Mouse (Mus musculus) adrenal gland (tissue): ENCODE measurements around the gene Lhx2.

Experiments
- intact Hi-C: fragments of 180-260 bp; cut with DNase I; formaldehyde crosslinking; loops from one replicate; pipeline ENCODE4 v1.15.1; 2025
- long read RNA-seq, 2 experiments: library from polyadenylated mRNA; unstranded; transcript quantifications; one replicate each; pipeline ENCODE4 v2.0.0; 2020; ENCODE audit warnings: borderline replicate concordance in 1 of 2; ENCODE audit not compliant: insufficient replicate concordance in 1 of 2

Gene Lhx2
- long read RNA-seq, experiment 1, result 0 reads
- long read RNA-seq, experiment 2, result 0 reads

- intact Hi-C loops, result no loop called here
These were observed at the start of gene Lhx2 for GRCm38 (mm10) chr2:38338990-38339909. Lhx2 (plus strand) TSS chr2:38339281.

DNA sequence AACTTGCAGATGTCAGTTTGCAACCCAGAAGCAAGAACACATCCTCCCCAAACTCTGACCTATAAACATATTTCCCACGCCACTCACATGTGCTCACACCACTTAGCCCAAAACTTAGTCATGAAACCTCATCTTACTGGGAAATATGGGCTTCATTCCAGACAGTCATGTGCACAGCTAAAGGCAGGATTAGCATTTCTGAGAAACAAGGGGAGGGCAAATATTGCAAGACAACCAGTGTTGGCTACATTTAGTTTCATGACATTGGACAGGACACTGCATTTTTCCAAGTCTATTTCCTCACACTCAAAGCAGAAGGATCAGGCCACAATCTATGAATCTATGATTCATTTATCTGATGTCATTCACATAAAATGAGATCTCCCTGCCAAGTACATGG is 47.6 kb upstream of the Lhx2 start:
- intact Hi-C loops, result no loop called here

DNA sequence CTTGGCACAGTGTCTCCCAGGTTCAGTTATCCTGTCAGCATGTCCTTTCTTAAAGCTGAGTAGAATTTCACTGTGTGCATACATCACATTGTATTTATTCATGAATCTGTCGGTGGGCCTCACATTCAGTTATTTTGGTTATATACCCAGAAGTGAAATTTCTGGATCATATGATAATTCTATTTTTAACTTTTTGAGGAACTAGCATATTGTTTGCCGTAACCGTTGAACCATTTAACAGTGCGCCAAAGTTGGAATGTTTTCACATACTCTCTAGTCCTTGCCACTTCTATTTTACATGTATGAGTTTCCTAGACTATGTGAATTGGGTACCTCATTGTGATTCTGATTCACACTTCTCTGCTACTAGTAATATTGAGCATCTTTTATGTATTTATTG is 43.1 kb upstream of the Lhx2 start:
- intact Hi-C loops, result no loop called here

- intact Hi-C loops, result no loop called here
These were observed 38.1 kb upstream of the Lhx2 start for GRCm38 (mm10) chr2:38300941-38301340.

DNA sequence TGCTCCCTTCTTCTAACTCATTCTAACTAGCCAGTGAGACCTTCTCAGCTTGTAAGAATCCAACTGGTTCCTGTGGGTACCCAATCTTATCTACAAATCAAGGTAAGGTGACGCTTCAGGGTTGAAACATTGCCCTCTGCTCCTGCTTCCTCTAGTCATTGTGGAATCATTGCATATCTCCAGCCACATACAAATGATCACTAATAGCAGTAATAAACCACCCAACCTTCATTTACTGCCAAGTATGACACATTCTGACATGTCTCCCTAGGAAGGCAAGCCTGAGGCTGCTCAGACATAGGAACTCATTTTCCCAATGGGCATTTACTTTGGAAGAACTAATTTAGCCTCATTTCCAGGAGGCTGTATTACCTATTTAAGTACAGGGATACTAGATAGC is 33.9 kb upstream of the Lhx2 start:
- intact Hi-C loops, result no loop called here

GRCm38 (mm10) chr2:38312921-38313320 is 26.2 kb upstream of the Lhx2 start:
- intact Hi-C loops, result no loop called here

- intact Hi-C loops, result no loop called here
These were observed 25.7 kb upstream of the Lhx2 start for GRCm38 (mm10) chr2:38313399-38313798.

- intact Hi-C loops, result no loop called here
These were observed 20.0 kb upstream of the Lhx2 start for GRCm38 (mm10) chr2:38319086-38319485.

GRCm38 (mm10) chr2:38320911-38321310 is 18.2 kb upstream of the Lhx2 start:
- intact Hi-C loops, result no loop called here

DNA sequence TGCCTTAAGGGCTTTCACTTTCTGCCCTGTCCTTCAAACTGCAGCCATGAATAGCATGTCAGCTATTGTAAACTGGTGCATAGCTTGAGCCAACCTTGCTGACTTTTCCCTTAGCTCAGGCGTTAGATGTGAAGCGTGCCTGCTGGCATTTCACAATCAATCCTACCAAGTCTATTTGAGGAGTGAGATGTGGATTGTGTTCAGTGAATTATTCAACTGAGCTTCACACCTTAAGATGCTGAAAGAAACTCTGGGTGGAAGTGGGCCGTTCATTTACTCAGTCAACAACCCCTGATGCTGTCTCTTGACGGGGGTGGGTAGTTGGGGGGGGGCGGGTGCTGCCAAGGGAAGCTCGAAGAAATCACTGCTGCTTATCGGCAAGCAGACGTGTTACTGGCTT is 15.7 kb upstream of the Lhx2 start:
- intact Hi-C loops, result no loop called here

DNA sequence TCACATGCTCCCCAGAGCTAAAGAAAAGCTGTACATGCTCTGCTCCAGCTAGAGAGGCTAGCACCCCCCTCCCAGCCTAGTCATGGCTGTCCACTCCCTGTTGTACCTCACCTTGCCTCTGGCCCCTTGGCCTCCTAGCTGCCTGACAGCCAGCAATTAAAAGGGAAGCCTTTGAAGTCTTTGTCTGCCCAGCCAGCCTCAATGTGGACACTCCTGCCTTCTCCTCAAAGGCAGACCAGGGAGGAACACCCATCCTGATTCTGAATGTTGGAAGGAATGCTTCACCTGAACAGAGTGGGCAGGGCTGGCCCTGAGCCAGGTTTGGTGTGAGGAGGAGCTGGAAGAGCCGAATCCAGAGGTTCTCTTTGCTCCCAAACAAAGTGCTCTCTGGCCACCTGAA is 12.4 kb upstream of the Lhx2 start:
- intact Hi-C loops, result no loop called here

- intact Hi-C loops, result no loop called here
These were observed 5.4 kb upstream of the Lhx2 start for GRCm38 (mm10) chr2:38333586-38334119.

- intact Hi-C loops, result no loop called here
These were observed 2.5 kb upstream of the Lhx2 start for GRCm38 (mm10) chr2:38336606-38337005.

- intact Hi-C loops, result no loop called here
These were observed 1.9 kb upstream of the Lhx2 start for GRCm38 (mm10) chr2:38337091-38337640.

- intact Hi-C loops, result no loop called here
These were observed 1.4 kb upstream of the Lhx2 start for GRCm38 (mm10) chr2:38337681-38338080.

DNA sequence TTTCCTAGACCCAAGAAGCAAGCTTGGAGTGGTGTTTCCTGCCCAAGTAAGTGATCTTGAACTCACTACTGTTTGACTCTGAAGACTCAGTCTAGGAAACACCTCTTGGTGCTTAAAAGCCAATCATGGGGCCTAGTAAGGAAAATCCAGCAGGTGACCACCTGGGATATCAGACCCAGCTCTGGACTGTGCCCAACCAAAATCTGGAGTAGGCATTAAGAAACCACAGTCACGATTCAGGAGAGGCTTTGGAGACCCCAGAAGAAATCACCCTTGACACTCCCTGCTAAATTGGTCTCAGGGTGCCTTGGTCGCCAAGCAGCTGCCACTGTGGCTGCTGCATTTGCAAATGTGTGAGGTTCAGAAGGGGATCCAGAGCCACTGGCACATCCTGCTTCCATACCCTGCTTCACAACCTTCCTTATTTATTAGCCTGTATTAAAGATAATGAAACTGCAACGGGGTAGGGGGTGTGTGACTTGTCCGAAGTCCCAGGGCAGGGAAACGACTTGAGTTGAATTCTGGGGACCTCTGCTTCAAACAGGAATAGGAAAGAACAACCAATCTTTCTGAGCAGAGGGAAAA is 641 bp upstream of the Lhx2 start:
- intact Hi-C loops, result no loop called here

DNA sequence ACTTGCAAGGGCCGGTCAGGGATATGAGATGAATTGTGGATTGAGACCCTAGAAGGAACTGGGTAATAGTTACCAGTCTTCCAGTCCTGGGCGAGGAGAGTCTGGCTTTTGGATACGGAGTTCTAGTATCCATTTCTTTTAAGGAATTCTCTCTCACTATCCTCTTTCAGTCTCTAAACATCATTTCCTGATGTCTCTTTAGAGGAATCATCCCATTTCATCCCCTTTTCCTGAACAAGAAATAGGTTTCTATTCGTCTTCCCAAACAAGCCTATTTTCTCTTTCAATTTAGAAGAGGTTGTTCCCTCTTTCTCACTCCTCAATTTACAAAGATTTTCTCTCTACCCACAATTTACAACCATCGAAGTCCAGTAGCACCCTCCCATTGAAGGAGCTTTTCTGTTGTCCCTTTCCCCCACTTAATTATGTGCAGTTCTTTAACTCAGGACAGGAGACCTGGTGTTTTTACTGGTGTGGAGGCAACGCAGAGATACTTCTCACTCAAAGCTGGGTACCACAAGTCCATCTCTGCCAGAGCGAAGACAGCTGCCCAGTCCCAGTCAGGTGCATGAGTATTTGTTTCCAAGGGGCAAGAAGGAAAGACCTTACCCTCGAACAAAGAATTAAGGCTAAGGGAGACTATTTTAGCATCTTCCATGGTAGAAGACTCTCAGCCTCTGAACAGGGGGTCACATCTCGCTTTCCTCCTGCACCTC is 987 bp downstream of the Lhx2 start:
- intact Hi-C loops, result no loop called here

GRCm38 (mm10) chr2:38340626-38341200 is 1.6 kb downstream of the Lhx2 start:
- intact Hi-C loops, result no loop called here

- intact Hi-C loops, result no loop called here
These were observed 4.5 kb downstream of the Lhx2 start for GRCm38 (mm10) chr2:38343573-38343972.

DNA sequence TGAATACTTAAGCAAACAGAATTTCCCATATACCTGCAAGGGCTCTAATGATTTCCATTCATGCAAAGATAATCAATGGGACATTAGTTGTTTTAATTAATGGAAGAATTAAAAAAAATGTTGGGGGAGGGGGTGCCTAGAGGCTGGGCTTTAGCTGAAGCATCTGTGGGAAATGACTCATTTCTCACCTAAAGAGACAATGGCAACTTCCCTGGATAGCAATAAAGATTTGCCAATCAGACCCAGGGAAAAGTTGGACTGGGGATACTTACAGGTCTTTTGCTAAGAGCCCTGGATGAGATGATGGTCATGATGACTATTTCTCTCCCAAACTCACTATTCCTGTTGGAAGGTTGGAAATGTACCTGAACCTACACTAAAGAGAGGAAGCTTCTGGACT is 5.6 kb downstream of the Lhx2 start:
- intact Hi-C loops, result no loop called here

DNA sequence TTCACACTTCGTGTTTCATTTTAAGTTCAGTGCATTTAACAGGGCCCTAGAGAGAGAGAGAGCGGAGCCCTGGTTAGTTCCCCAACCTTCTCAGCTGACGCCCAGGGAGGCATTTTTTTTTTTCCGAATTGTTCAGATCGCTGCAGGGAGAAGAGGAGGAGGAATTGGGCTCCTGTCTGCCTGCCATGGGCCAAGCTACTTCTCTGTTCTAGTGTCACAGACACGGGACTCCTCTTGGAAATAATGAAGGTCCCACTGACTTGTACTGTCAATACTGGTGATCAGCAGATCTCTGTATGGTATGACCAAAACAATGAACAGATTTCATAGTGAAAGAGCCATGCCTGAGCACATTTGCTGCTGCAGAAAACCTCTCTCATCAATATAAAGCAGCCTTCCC is 7.3 kb downstream of the Lhx2 start:
- intact Hi-C loops, result no loop called here
